In genomic region chr13:111536207-111536887, GRCm38 (mm10) we compare ENCODE assay signal across 21 mouse cellular contexts. TPM values are rescaled to one million over a fixed set of nuclear protein-coding genes. Genes with fewer than 3 reads are reported as not detected.
DNase-seq lines count a peak whose midpoint lies in the region; ATAC-seq lines count a peak whose summit lies in the region.
"Had no signal": no experiment of that assay in that cellular context is flagged by ENCODE, and none has a peak within 500 bp of the region (broad histone marks: within the 10 kb centered on the region; RNA-seq: fewer than 3 reads in every experiment).

No protein-coding gene starts in this region.

- no peaks in the 10 kb centered on the region for H3K4me1 ChIP-seq in kidney, embryonic 16.5 days (ENCODE audit: insufficient read depth, low read length)
- no peaks in the 10 kb centered on the region for H3K4me1 ChIP-seq in midbrain, embryonic 15.5 days
- H3K4me1 ChIP-seq: midbrain, embryonic 12.5 days had no signal

- no peaks in the 10 kb centered on the region for H3K27me3 ChIP-seq in kidney, embryonic 16.5 days (ENCODE audit: insufficient read depth, low read length)
- H3K27me3 ChIP-seq in midbrain, embryonic 15.5 days (replicated peaks): no peaks in the 10 kb centered on the region
- H3K27me3 ChIP-seq: midbrain, embryonic 12.5 days had no signal

- H3K27ac ChIP-seq in kidney, embryonic 16.5 days (ENCODE audit: low read length): no peak overlapping the region
- no peak overlapping the region for H3K27ac ChIP-seq in midbrain, embryonic 15.5 days
- H3K27ac ChIP-seq: midbrain, embryonic 12.5 days had no signal

- H3K9me3 ChIP-seq in kidney, embryonic 16.5 days (ENCODE audit: low read length): no peaks in the 10 kb centered on the region
- no peaks in the 10 kb centered on the region for H3K9me3 ChIP-seq in midbrain, embryonic 15.5 days
- H3K9me3 ChIP-seq: midbrain, embryonic 12.5 days had no signal

- no peak for ATAC-seq in kidney, embryonic 16.5 days (ENCODE audit: low FRiP score, low TSS enrichment)
- no peak for ATAC-seq in midbrain, embryonic 15.5 days (replicated peaks)

- no peak overlapping the region for H3K4me3 ChIP-seq in kidney, embryonic 16.5 days (ENCODE audit: low read length)
- H3K4me3 ChIP-seq in midbrain, embryonic 15.5 days: no peak overlapping the region
- H3K4me3 ChIP-seq: midbrain, embryonic 12.5 days had no signal

- WGBS in kidney, embryonic 16.5 days: 83% methylated on average over 6 of the region's 6 CpGs
- WGBS in midbrain, embryonic 15.5 days: 83% methylated on average over 6 of the region's 6 CpGs

- no peak overlapping the region for H3K9ac ChIP-seq in kidney, embryonic 16.5 days (replicated peaks; ENCODE audit: low read length)
- H3K9ac ChIP-seq in midbrain, embryonic 15.5 days: no peak overlapping the region
- H3K9ac ChIP-seq: midbrain, embryonic 12.5 days had no signal

- no peak overlapping the region for H3K4me2 ChIP-seq in kidney, embryonic 16.5 days (replicated peaks; ENCODE audit: low read depth, low read length)
- no peak overlapping the region for H3K4me2 ChIP-seq in midbrain, embryonic 15.5 days
- H3K4me2 ChIP-seq: heart, embryonic 11.5 days; midbrain, embryonic 12.5 days had no signal

- no peaks in the 10 kb centered on the region for H3K36me3 ChIP-seq in kidney, embryonic 16.5 days (ENCODE audit: insufficient read depth, low read length)
- H3K36me3 ChIP-seq in midbrain, embryonic 15.5 days (replicated peaks): no peaks in the 10 kb centered on the region
- H3K36me3 ChIP-seq: midbrain, embryonic 12.5 days had no signal

- DNase-seq in kidney, adult 9 months: peak; percentile 27
- peak; percentile 8 for DNase-seq in thymus, postnatal 14 days
- DNase-seq in thymus, postnatal 4 days: no peak
- DNase-seq in brain, adult 2 months (ENCODE audit: low read depth, low spot score): peak; percentile 1
- DNase-seq in yolk sac, embryonic 10.5 days (ENCODE audit: low spot score): peak; percentile 32
- no peak for DNase-seq in Muller cell, postnatal 12 days (ENCODE audit: inconsistent ontology term)
- DNase-seq: adrenal gland, postnatal 25 days; cerebellum, postnatal 10 days; gastrocnemius, postnatal 14 days; heart, postnatal 36 days; kidney, postnatal 10 days; liver; lung, postnatal 10 days; right cerebral cortex, adult 18-20 months had no signal

RNA-seq across cellular contexts. Expression of gene Gm49496, which starts 13.4 kb away (rescaled TPM):
- not detected in 2 replicates for polyA plus RNA-seq in kidney, embryonic 16.5 days (2015; fragmentation: Nextera tagmentation; extraction: Ambion mirVana)
- polyA plus RNA-seq in midbrain, embryonic 15.5 days (2015; fragmentation: Nextera tagmentation; extraction: Ambion mirVana): not detected in 2 replicates
- polyA plus RNA-seq: embryonic facial prominence, embryonic 11.5 days; heart, embryonic 11.5 days; midbrain, embryonic 12.5 days; spleen, adult 2 months; testis, adult 2 months had no signal

RNA-seq across cellular contexts. Expression of gene Gpbp1, which starts 46.4 kb away (rescaled TPM):
- 79.5 and 80.5 TPM in 2 replicates for polyA plus RNA-seq in kidney, embryonic 16.5 days (2015; fragmentation: Nextera tagmentation; extraction: Ambion mirVana)
- polyA plus RNA-seq in midbrain, embryonic 15.5 days (2015; fragmentation: Nextera tagmentation; extraction: Ambion mirVana): 83.8 and 89.8 TPM in 2 replicates

RNA-seq across cellular contexts. Expression of gene Gm10198, which starts 56.2 kb away (rescaled TPM):
- polyA plus RNA-seq in kidney, embryonic 16.5 days (2015; fragmentation: Nextera tagmentation; extraction: Ambion mirVana): not detected in 2 replicates
- not detected in 2 replicates for polyA plus RNA-seq in midbrain, embryonic 15.5 days (2015; fragmentation: Nextera tagmentation; extraction: Ambion mirVana)
- polyA plus RNA-seq: embryonic facial prominence, embryonic 11.5 days; heart, embryonic 11.5 days; midbrain, embryonic 12.5 days; spleen, adult 2 months; testis, adult 2 months had no signal

Comparison
In these comparisons a context has a peak if more than half of its experiments do, and no peak if none do; other contexts are left out.
1. DNase-seq: peak in kidney, adult 9 months (single experiment), thymus, postnatal 14 days (single experiment), brain, adult 2 months (single experiment) and yolk sac, embryonic 10.5 days (single experiment); none in thymus, postnatal 4 days (single experiment) and Muller cell, postnatal 12 days (single experiment).